23 mouse cellular contexts compared by ENCODE assay signal in the genomic region with DNA sequence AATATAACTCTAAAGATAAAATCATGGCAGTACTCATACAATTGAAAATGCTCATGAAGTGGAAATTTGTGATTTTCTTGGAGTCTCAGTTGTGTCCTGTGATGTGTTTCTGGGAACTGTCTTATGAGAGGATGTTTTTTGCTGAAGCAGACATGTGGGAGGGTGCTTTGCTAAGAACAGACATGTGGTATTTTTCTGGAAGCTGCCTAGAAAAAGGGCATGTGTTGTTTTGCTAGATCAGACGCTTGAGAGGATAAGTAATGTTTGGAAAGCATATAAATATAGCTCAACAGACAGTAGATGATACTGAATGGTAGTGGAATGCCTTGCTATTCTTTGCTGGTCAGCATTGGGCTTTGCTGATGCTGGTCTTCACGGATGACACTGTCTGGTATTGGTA.
DNase-seq lines count a peak whose midpoint lies in the region; ATAC-seq and TF ChIP-seq lines count a peak whose summit lies in the region.
"Had no signal": no experiment of that assay in that cellular context is flagged by ENCODE, and none has a peak within 500 bp of the region (broad histone marks: within the 10 kb centered on the region; RNA-seq: fewer than 3 reads in every experiment).

No protein-coding gene starts in this region.

- ATAC-seq in lung, embryonic 14.5 days (ENCODE audit: insufficient read depth), result no peak
- ATAC-seq: forebrain, embryonic 14.5 days; forebrain, embryonic 16.5 days had no signal

- no peak overlapping the region for H3K4me2 ChIP-seq in lung, embryonic 14.5 days
- H3K4me2 ChIP-seq: embryonic facial prominence, embryonic 13.5 days; embryonic facial prominence, embryonic 15.5 days; forebrain, embryonic 12.5 days had no signal

- no peaks in the 10 kb centered on the region for H3K4me1 ChIP-seq in lung, embryonic 14.5 days (ENCODE audit: insufficient read depth)
- H3K4me1 ChIP-seq: embryonic facial prominence, embryonic 13.5 days; embryonic facial prominence, embryonic 15.5 days; forebrain, embryonic 10.5 days; forebrain, embryonic 12.5 days had no signal

- no peak overlapping the region for H3K9ac ChIP-seq in lung, embryonic 14.5 days
- H3K9ac ChIP-seq: embryonic facial prominence, embryonic 13.5 days; embryonic facial prominence, embryonic 15.5 days; forebrain, embryonic 12.5 days had no signal

- 53% methylated on average over 2 of the region's 2 CpGs for WGBS in lung, embryonic 14.5 days

- DNase-seq in frontal cortex, adult 2 months (ENCODE audit: extremely low spot score in 1 of 2, low spot score in 1 of 2), result peak; percentile 10 to 31
- no peak for DNase-seq in frontal cortex, postnatal 14 days (ENCODE audit: low spot score in 2 of 2)
- peak; percentile 7 for DNase-seq in lung, embryonic 14.5 days
- no peak for DNase-seq in lung, postnatal 4 days
- peak; percentile 63 for DNase-seq in brain, adult 2 months (ENCODE audit: low read depth, low spot score)
- DNase-seq in telencephalon, adult 2 months (ENCODE audit: low read depth, low spot score), result peak; percentile 48
- DNase-seq in cerebellum, adult 18-20 months, result no peak
- DNase-seq: adrenal gland, adult 2 months; adrenal gland, postnatal 10 days; adrenal gland, postnatal 25 days; cerebellum, adult 11-12 months; cerebellum, adult 8-10 months; cerebellum, adult 9-11 months; cerebellum, postnatal 14 days; cerebellum, postnatal 36 days; embryo, embryonic 11 days had no signal

- no peak overlapping the region for H3K27ac ChIP-seq in lung, embryonic 14.5 days (ENCODE audit: low read depth)
- H3K27ac ChIP-seq: embryonic facial prominence, embryonic 13.5 days; embryonic facial prominence, embryonic 15.5 days; forebrain, embryonic 10.5 days; forebrain, embryonic 12.5 days had no signal

- H3K36me3 ChIP-seq in lung, embryonic 14.5 days (ENCODE audit: insufficient read depth), result no peaks in the 10 kb centered on the region
- H3K36me3 ChIP-seq: embryonic facial prominence, embryonic 13.5 days; embryonic facial prominence, embryonic 15.5 days; forebrain, embryonic 10.5 days; forebrain, embryonic 12.5 days had no signal

- TF ChIP-seq CTCF in lung, embryonic 14.5 days (IDR thresholded peaks at IDR 0.05; ENCODE audit: low read depth), result no peak

- 0 out of 2 replicates have a peak, but pooled peaks cover 4% of the 10 kb centered on the region for H3K9me3 ChIP-seq in lung, embryonic 14.5 days (ENCODE audit: low read depth, low read length)

- no peak overlapping the region for H3K4me3 ChIP-seq in lung, embryonic 14.5 days (ENCODE audit: low read depth, low read length)
- H3K4me3 ChIP-seq: embryonic facial prominence, embryonic 13.5 days; embryonic facial prominence, embryonic 15.5 days; erythroblast, embryonic 14.5 days; forebrain, embryonic 10.5 days; forebrain, embryonic 12.5 days had no signal

- no peaks in the 10 kb centered on the region for H3K27me3 ChIP-seq in lung, embryonic 14.5 days (ENCODE audit: insufficient read depth, low read length)
- H3K27me3 ChIP-seq: embryonic facial prominence, embryonic 13.5 days; embryonic facial prominence, embryonic 15.5 days; forebrain, embryonic 12.5 days had no signal

Comparison
In these comparisons a context has a peak if more than half of its experiments do, and no peak if none do; other contexts are left out.
1. DNase-seq: peak in frontal cortex, adult 2 months (2 of 2), lung, embryonic 14.5 days (single experiment), brain, adult 2 months (single experiment) and telencephalon, adult 2 months (single experiment); none in frontal cortex, postnatal 14 days (0 of 2), lung, postnatal 4 days (0 of 2) and cerebellum, adult 18-20 months (0 of 2).